Mouse (Mus musculus): ENCODE data around the gene Cntn4. TPM values are rescaled to one million over a fixed set of nuclear protein-coding genes. Genes with fewer than 3 reads are reported as not detected.

Cntn4 gene
- polyA plus RNA-seq, 1 experiment from 2014 or later, result 26.7 TPM

DNA sequence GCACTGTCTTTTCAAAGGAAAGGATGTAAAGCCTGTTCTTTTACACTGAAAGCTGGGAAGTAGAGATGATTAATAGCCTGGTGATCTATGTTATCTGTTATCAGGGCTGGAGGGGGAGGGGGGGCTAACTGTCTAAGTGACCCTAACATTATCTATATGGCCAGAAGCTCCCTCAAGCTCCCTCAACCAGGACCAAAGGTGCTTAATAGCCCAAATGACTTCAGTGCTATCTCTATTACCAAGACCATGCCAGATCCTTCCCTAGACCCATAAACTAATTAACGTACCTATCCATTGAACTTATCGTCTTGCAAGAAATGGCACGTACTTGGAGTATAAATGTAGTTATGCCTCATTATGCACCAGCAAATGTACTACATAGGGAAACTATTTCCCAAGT lies 588.0 kb downstream of the Cntn4 start:
- no peak for ATAC-seq

DNA sequence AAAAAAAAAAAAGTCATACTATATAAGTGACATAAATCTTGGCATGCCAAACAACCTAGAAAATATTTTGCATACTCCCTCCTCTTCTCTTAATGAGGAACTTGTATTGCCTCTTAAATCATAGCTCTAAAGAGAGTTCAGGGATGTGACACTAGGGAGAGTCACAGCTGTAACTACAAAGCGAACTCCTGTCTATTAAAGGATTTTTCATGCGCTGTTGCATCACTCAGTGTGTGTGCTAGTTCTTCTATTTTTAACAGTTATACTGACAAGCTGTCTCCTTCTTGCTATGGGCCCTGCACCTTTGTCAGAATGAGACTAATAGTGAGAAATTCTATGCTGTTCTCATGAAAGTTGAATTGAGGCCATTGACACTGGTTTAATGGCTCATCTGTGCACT lies 588.8 kb downstream of the Cntn4 start:
- no peaks in the 10 kb centered on the region for H3K9me3 ChIP-seq (ENCODE audit: control insufficient read depth, low read length)
- no peak overlapping the region for H3K27ac ChIP-seq (ENCODE audit: low read depth, low read length)
- no peak overlapping the region for H3K4me3 ChIP-seq (ENCODE audit: low read length)
- H3K36me3 ChIP-seq (ENCODE audit: control insufficient read depth, insufficient read depth, low read length), result no peaks in the 10 kb centered on the region
- WGBS, result 73% methylated on average over 2 of the region's 2 CpGs
- H3K9ac ChIP-seq (ENCODE audit: low read depth, low read length), result no peak overlapping the region
- no peak for ATAC-seq
- no peaks in the 10 kb centered on the region for H3K27me3 ChIP-seq (replicated peaks; ENCODE audit: control insufficient read depth, insufficient read depth, low read length)
- H3K4me1 ChIP-seq (ENCODE audit: control insufficient read depth, insufficient read depth, low read depth, low read length), result no peaks in the 10 kb centered on the region
- H3K4me2 ChIP-seq (ENCODE audit: low read length), result no peak overlapping the region

More for the DNA sequence above, 588.0 kb downstream of the Cntn4 start:
- no peaks in the 10 kb centered on the region for H3K4me1 ChIP-seq (ENCODE audit: control insufficient read depth, insufficient read depth, low read depth, low read length)
- no peak overlapping the region for H3K27ac ChIP-seq (ENCODE audit: low read depth, low read length)
- no peaks in the 10 kb centered on the region for H3K36me3 ChIP-seq (ENCODE audit: control insufficient read depth, insufficient read depth, low read length)
- no peaks in the 10 kb centered on the region for H3K27me3 ChIP-seq (replicated peaks; ENCODE audit: control insufficient read depth, insufficient read depth, low read length)
- no peak overlapping the region for H3K4me2 ChIP-seq (ENCODE audit: low read length)
- H3K9me3 ChIP-seq (ENCODE audit: control insufficient read depth, low read length), result no peaks in the 10 kb centered on the region
- no peak overlapping the region for H3K4me3 ChIP-seq (ENCODE audit: low read length)
- 80% methylated on average over 3 of the region's 3 CpGs for WGBS
- no peak overlapping the region for H3K9ac ChIP-seq (ENCODE audit: low read depth, low read length)

GRCm38 (mm10) chr6:106268723-106269122 lies 591.3 kb downstream of the Cntn4 start:
- H3K4me3 ChIP-seq (ENCODE audit: low read length), result no peak overlapping the region
- ATAC-seq, result no peak
- no peak overlapping the region for H3K4me2 ChIP-seq (ENCODE audit: low read length)
- no peak overlapping the region for H3K9ac ChIP-seq (ENCODE audit: low read depth, low read length)
- no peaks in the 10 kb centered on the region for H3K4me1 ChIP-seq (ENCODE audit: control insufficient read depth, insufficient read depth, low read depth, low read length)
- 82% methylated on average over 4 of the region's 4 CpGs for WGBS
- no peak overlapping the region for H3K27ac ChIP-seq (ENCODE audit: low read depth, low read length)
- H3K27me3 ChIP-seq (replicated peaks; ENCODE audit: control insufficient read depth, insufficient read depth, low read length), result no peaks in the 10 kb centered on the region
- no peaks in the 10 kb centered on the region for H3K9me3 ChIP-seq (ENCODE audit: control insufficient read depth, low read length)
- no peaks in the 10 kb centered on the region for H3K36me3 ChIP-seq (ENCODE audit: control insufficient read depth, insufficient read depth, low read length)

GRCm38 (mm10) chr6:106277139-106277538 lies 599.7 kb downstream of the Cntn4 start:
- no peaks in the 10 kb centered on the region for H3K4me1 ChIP-seq (ENCODE audit: control insufficient read depth, insufficient read depth, low read depth, low read length)
- H3K4me2 ChIP-seq (ENCODE audit: low read length), result no peak overlapping the region
- H3K27ac ChIP-seq (ENCODE audit: low read depth, low read length), result no peak overlapping the region
- no peak overlapping the region for H3K4me3 ChIP-seq (ENCODE audit: low read length)
- no peak for ATAC-seq
- H3K36me3 ChIP-seq (ENCODE audit: control insufficient read depth, insufficient read depth, low read length), result no peaks in the 10 kb centered on the region
- WGBS, result 91% methylated on average over 2 of the region's 2 CpGs
- H3K27me3 ChIP-seq (replicated peaks; ENCODE audit: control insufficient read depth, insufficient read depth, low read length), result no peaks in the 10 kb centered on the region
- no peak overlapping the region for H3K9ac ChIP-seq (ENCODE audit: low read depth, low read length)
- no peaks in the 10 kb centered on the region for H3K9me3 ChIP-seq (ENCODE audit: control insufficient read depth, low read length)

- H3K36me3 ChIP-seq (ENCODE audit: control insufficient read depth, insufficient read depth, low read length), result no peaks in the 10 kb centered on the region
- H3K27me3 ChIP-seq (replicated peaks; ENCODE audit: control insufficient read depth, insufficient read depth, low read length), result no peaks in the 10 kb centered on the region
- no peak overlapping the region for H3K27ac ChIP-seq (ENCODE audit: low read depth, low read length)
- H3K4me2 ChIP-seq (ENCODE audit: low read length), result no peak overlapping the region
- H3K4me1 ChIP-seq (ENCODE audit: control insufficient read depth, insufficient read depth, low read depth, low read length), result no peaks in the 10 kb centered on the region
- ATAC-seq, result no peak
- no peak overlapping the region for H3K4me3 ChIP-seq (ENCODE audit: low read length)
- H3K9ac ChIP-seq (ENCODE audit: low read depth, low read length), result no peak overlapping the region
- 96% methylated on average over 6 of the region's 6 CpGs for WGBS
- H3K9me3 ChIP-seq (ENCODE audit: control insufficient read depth, low read length), result no peaks in the 10 kb centered on the region
These were observed 604.2 kb downstream of the Cntn4 start for GRCm38 (mm10) chr6:106281621-106282020.

DNA sequence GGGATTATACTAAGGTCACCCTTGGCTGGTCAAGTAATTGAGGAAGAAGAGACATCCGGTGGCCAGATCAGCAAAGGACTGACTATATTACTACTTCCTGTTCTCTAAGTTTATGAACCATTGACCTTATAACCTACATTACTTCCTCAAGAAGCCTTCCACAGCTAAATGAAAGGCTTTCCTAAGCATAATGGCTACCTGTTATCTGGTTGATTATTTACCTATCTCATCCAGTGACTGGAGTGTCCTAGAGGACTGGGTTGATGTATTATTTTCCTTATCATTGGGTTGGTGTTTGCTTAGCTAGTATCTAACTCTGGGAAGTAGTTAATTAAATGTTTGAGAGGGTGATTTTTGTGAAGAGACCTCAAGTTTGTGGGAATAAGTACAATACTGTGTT lies 606.4 kb downstream of the Cntn4 start:
- Histone ChIP-seq H3K27me3 (replicated peaks; ENCODE audit: control insufficient read depth, insufficient read depth, low read length) (no peaks in the 10 kb centered on the region), H3K36me3 (ENCODE audit: control insufficient read depth, insufficient read depth, low read length) (no peaks in the 10 kb centered on the region), H3K9ac (ENCODE audit: low read depth, low read length) (no peak overlapping the region), H3K9me3 (ENCODE audit: control insufficient read depth, low read length) (no peaks in the 10 kb centered on the region), H3K27ac (ENCODE audit: low read depth, low read length) (no peak overlapping the region), H3K4me1 (ENCODE audit: control insufficient read depth, insufficient read depth, low read depth, low read length) (no peaks in the 10 kb centered on the region), H3K4me3 (ENCODE audit: low read length) (no peak overlapping the region), H3K4me2 (ENCODE audit: low read length) (no peak overlapping the region)
- WGBS, result 62% methylated on average over 1 of the region's 1 CpGs
- ATAC-seq, result no peak

- no peak overlapping the region for H3K4me2 ChIP-seq (ENCODE audit: low read length)
- H3K36me3 ChIP-seq (ENCODE audit: control insufficient read depth, insufficient read depth, low read length), result no peaks in the 10 kb centered on the region
- no peak for ATAC-seq
- H3K9ac ChIP-seq (ENCODE audit: low read depth, low read length), result no peak overlapping the region
- H3K9me3 ChIP-seq (ENCODE audit: control insufficient read depth, low read length), result no peaks in the 10 kb centered on the region
- no peaks in the 10 kb centered on the region for H3K4me1 ChIP-seq (ENCODE audit: control insufficient read depth, insufficient read depth, low read depth, low read length)
- 68% methylated on average over 1 of the region's 1 CpGs for WGBS
- no peak overlapping the region for H3K27ac ChIP-seq (ENCODE audit: low read depth, low read length)
- no peak overlapping the region for H3K4me3 ChIP-seq (ENCODE audit: low read length)
- H3K27me3 ChIP-seq (replicated peaks; ENCODE audit: control insufficient read depth, insufficient read depth, low read length), result no peaks in the 10 kb centered on the region
These were observed 622.0 kb downstream of the Cntn4 start for GRCm38 (mm10) chr6:106299451-106299850.

GRCm38 (mm10) chr6:106300179-106300578 lies 622.7 kb downstream of the Cntn4 start:
- no peaks in the 10 kb centered on the region for H3K27me3 ChIP-seq (replicated peaks; ENCODE audit: control insufficient read depth, insufficient read depth, low read length)
- no peaks in the 10 kb centered on the region for H3K9me3 ChIP-seq (ENCODE audit: control insufficient read depth, low read length)
- 54% methylated on average over 3 of the region's 3 CpGs for WGBS
- H3K36me3 ChIP-seq (ENCODE audit: control insufficient read depth, insufficient read depth, low read length), result no peaks in the 10 kb centered on the region
- no peak for ATAC-seq
- H3K4me1 ChIP-seq (ENCODE audit: control insufficient read depth, insufficient read depth, low read depth, low read length), result no peaks in the 10 kb centered on the region
- H3K4me3 ChIP-seq (ENCODE audit: low read length), result no peak overlapping the region
- H3K4me2 ChIP-seq (ENCODE audit: low read length), result no peak overlapping the region
- no peak overlapping the region for H3K27ac ChIP-seq (ENCODE audit: low read depth, low read length)
- H3K9ac ChIP-seq (ENCODE audit: low read depth, low read length), result no peak overlapping the region

GRCm38 (mm10) chr6:106302435-106302834 lies 625.0 kb downstream of the Cntn4 start:
- Histone ChIP-seq H3K27ac (ENCODE audit: low read depth, low read length) (no peak overlapping the region), H3K4me1 (ENCODE audit: control insufficient read depth, insufficient read depth, low read depth, low read length) (no peaks in the 10 kb centered on the region), H3K36me3 (ENCODE audit: control insufficient read depth, insufficient read depth, low read length) (no peaks in the 10 kb centered on the region), H3K9me3 (ENCODE audit: control insufficient read depth, low read length) (no peaks in the 10 kb centered on the region), H3K4me3 (ENCODE audit: low read length) (no peak overlapping the region), H3K27me3 (replicated peaks; ENCODE audit: control insufficient read depth, insufficient read depth, low read length) (no peaks in the 10 kb centered on the region), H3K4me2 (ENCODE audit: low read length) (no peak overlapping the region), H3K9ac (ENCODE audit: low read depth, low read length) (no peak overlapping the region)
- WGBS, result 71% methylated on average over 4 of the region's 4 CpGs
- ATAC-seq, result no peak

DNA sequence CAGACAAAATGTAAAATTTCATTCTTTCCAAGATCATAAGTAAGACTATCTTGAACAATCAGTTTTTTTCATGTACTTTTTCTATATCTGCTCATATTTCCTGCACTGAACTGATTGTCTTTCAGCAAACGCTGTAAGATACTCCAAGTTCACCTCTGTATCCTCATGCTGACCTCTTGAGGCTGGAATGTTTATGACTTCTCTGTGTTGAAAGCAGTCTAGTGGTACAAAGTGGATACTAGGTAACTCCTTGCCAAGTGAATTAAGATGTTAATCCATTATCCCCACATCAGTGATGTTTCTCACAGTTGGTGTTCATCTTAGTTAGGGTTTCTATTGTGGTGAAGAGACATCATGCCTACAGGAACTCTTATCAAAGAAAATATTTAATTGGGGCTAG lies 651.5 kb downstream of the Cntn4 start:
- WGBS, result 83% methylated on average over 1 of the region's 1 CpGs
- H3K36me3 ChIP-seq (ENCODE audit: control insufficient read depth, insufficient read depth, low read length), result no peaks in the 10 kb centered on the region
- no peaks in the 10 kb centered on the region for H3K9me3 ChIP-seq (ENCODE audit: control insufficient read depth, low read length)
- H3K9ac ChIP-seq (ENCODE audit: low read depth, low read length), result no peak overlapping the region
- H3K4me2 ChIP-seq (ENCODE audit: low read length), result no peak overlapping the region
- H3K4me3 ChIP-seq (ENCODE audit: low read length), result no peak overlapping the region
- no peak for ATAC-seq
- no peaks in the 10 kb centered on the region for H3K4me1 ChIP-seq (ENCODE audit: control insufficient read depth, insufficient read depth, low read depth, low read length)
- no peaks in the 10 kb centered on the region for H3K27me3 ChIP-seq (replicated peaks; ENCODE audit: control insufficient read depth, insufficient read depth, low read length)
- no peak overlapping the region for H3K27ac ChIP-seq (ENCODE audit: low read depth, low read length)
